Mouse (Mus musculus): ENCODE measurements at regions not wholly inside any gene's neighbourhood (a gene's known extent, or its start where the extent isn't known, plus 50 kb on each side); places are given as distances from the start of the nearest gene placed in this dataset.

GRCm38 (mm10) chr13:101112176-101112575, 278.9 kb upstream of the Slc30a5 start:
- TF ChIP-seq POLR2A (IDR thresholded peaks at IDR 0.05; ENCODE audit: borderline replicate concordance, control insufficient read depth, low read depth, low read length) (no peak), CTCF (IDR thresholded peaks at IDR 0.05; ENCODE audit: control insufficient read depth, insufficient read depth, low read length) (no peak)
